Mouse (Mus musculus) kidney, embryonic 15.5 days (tissue): ENCODE measurements at regions not wholly inside any gene's neighbourhood (a gene's known extent, or its start where the extent isn't known, plus 50 kb on each side); places are given as distances from the start of the nearest gene placed in this dataset.

Experiments used
- ATAC-seq: fragments of 200-750 bp; cut with Nextera tagmentation; replicated peaks from 2 replicates; pipeline ENCODE4 v1.8.0; 2017; ENCODE audit warnings: moderate TSS enrichment; ENCODE audit not compliant: low FRiP score
- H3K27ac ChIP-seq: fragments of 300-500 bp; sonication (generic); 2 replicates; pipeline ENCODE4 v1.5.1; 2015; ENCODE audit warnings: mild to moderate bottlenecking, inconsistent platforms
- H3K27me3 ChIP-seq: fragments of 300-500 bp; sonication (generic); 2 replicates; pipeline ENCODE4 v1.6.1; 2015; ENCODE audit warnings: inconsistent platforms
- H3K36me3 ChIP-seq: fragments of 300-500 bp; sonication (generic); 2 replicates; pipeline ENCODE4 v1.6.1; 2015; ENCODE audit warnings: inconsistent platforms
- H3K4me1 ChIP-seq: fragments of 300-500 bp; sonication (generic); 2 replicates; pipeline ENCODE4 v1.6.1; 2015; ENCODE audit warnings: inconsistent platforms
- H3K4me2 ChIP-seq: fragments of 300-500 bp; sonication (generic); 2 replicates; pipeline ENCODE4 v1.6.1; 2015; ENCODE audit warnings: moderate library complexity, mild to moderate bottlenecking, inconsistent platforms
- H3K4me3 ChIP-seq: fragments of 300-500 bp; sonication (generic); replicated peaks from 2 replicates; pipeline ENCODE4 v1.5.1; 2015; ENCODE audit warnings: mild to moderate bottlenecking, inconsistent platforms
- H3K9ac ChIP-seq: fragments of 300-500 bp; sonication (generic); 2 replicates; pipeline ENCODE4 v1.6.1; 2015; ENCODE audit warnings: mild to moderate bottlenecking, inconsistent platforms
- H3K9me3 ChIP-seq: fragments of 300-500 bp; sonication (generic); replicated peaks from 2 replicates; pipeline ENCODE4 v1.6.1; 2016; ENCODE audit warnings: inconsistent platforms
- WGBS: fragments of 180-500 bp; shearing (Covaris S2); methylation state at CpG from one replicate; pipeline ENCODE4 v1.1.7; 2015; ENCODE audit warnings: mixed read lengths; 5-methylcytosine and 5-hydroxymethylcytosine counted together

DNA sequence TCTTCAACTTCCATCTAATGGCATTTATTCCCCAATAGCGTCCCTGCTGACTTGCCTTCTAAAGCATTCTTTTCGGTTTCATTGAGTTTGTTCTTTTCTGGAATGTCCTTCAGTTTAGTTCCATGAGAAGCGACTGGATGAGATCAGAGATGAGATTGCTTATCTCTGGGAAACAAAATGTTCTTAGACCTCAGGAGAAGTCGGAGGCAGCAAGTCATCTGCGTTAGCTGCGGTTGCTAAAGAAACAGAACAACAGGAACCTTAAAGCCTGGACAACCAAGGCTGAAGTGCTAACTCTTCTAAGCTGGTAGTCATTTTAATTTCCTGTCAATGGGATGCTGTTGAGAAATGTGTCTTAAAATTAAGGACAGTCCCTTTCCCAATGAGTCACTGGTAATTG lies 365.3 kb downstream of the Pbx1 start:
- no peak overlapping the region for H3K27ac ChIP-seq
- WGBS: 62% methylated on average over 6 of the region's 6 CpGs

DNA sequence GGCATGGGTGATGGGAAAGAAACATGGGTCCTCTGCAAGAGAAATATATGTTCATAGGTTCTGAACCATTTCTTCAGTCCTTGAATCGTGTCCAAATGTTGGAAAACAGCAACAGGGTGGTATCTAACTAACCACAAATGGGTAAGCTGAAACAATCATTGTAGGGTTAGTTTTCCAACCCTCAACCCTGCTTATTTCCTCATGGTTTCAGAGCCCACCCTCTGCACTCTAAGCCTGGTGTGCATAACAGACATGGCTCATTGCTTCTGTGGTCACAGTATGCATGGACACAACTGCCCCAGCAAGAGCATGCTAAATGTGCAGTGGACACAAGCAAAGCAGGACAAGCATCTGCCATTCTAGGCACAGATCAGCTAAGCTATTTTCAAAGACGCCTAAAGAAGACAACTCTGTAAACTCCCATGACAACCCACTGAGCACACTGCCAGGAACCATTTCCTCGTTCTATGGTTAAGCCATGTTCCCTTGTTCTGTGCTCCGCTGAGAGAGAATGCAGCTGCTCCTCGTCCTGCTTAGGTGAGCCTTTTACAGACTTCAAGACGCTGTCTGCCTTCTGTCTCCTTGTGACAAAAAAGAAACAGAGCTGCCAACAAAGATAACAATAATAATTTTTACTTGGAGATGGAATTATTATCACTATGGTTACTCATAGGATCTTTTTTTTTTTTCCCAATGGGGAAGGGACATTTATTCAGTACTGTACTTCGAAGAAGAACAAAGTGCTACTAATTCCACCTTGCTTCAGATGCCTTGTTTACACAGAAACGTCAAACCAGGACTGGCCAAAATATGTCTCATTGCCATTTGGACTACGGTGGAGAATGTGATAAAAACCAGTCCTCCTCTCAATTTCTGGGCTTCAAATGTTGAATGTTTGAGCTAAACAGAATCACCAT lies 363.8 kb downstream of the Pbx1 start:
- H3K27ac ChIP-seq: no peak overlapping the region
- no peaks in the 10 kb centered on the region for H3K9me3 ChIP-seq
- H3K4me1 ChIP-seq: peaks cover 6% of the 10 kb centered on the region
- H3K27me3 ChIP-seq: no peaks in the 10 kb centered on the region
- H3K36me3 ChIP-seq: no peaks in the 10 kb centered on the region
- no peak overlapping the region for H3K4me2 ChIP-seq
- no peak overlapping the region for H3K9ac ChIP-seq
- no peak for ATAC-seq
- WGBS: 68% methylated on average over 9 of the region's 9 CpGs
- H3K4me3 ChIP-seq: no peak overlapping the region

More for the DNA sequence above, 365.3 kb downstream of the Pbx1 start:
- no peaks in the 10 kb centered on the region for H3K9me3 ChIP-seq
- no peak for ATAC-seq
- peaks cover 6% of the 10 kb centered on the region for H3K4me1 ChIP-seq
- H3K9ac ChIP-seq: no peak overlapping the region
- no peaks in the 10 kb centered on the region for H3K27me3 ChIP-seq
- H3K4me2 ChIP-seq: no peak overlapping the region
- H3K36me3 ChIP-seq: no peaks in the 10 kb centered on the region
- H3K4me3 ChIP-seq: no peak overlapping the region

GRCm38 (mm10) chr1:168068920-168069590 lies 363.0 kb downstream of the Pbx1 start:
- Histone ChIP-seq H3K27me3 (no peaks in the 10 kb centered on the region), H3K36me3 (no peaks in the 10 kb centered on the region), H3K4me1 (peaks cover 6% of the 10 kb centered on the region), H3K9me3 (no peaks in the 10 kb centered on the region), H3K4me2 (no peak overlapping the region), H3K4me3 (no peak overlapping the region), H3K27ac (no peak overlapping the region), H3K9ac (no peak overlapping the region)
- WGBS: 92% methylated on average over 1 of the region's 1 CpGs
- ATAC-seq: no peak
